13 mouse cellular contexts compared by ENCODE assay signal in genomic region chr17:56815057-56815345, GRCm38 (mm10). TPM values are rescaled to one million over a fixed set of nuclear protein-coding genes. Genes with fewer than 3 reads are reported as not detected.
DNase-seq lines count a peak whose midpoint lies in the region; ATAC-seq and TF ChIP-seq lines count a peak whose summit lies in the region.
"Had no signal": no experiment of that assay in that cellular context is flagged by ENCODE, and none has a peak within 500 bp of the region (broad histone marks: within the 10 kb centered on the region; RNA-seq: fewer than 3 reads in every experiment).

No protein-coding gene starts in this region.

- TF ChIP-seq CTCF in stomach, postnatal 0 days (IDR thresholded peaks at IDR 0.05; ENCODE audit: low read depth): no peak

- DNase-seq in gastrocnemius, postnatal 14 days: peak; percentile 32
- no peak for DNase-seq in gastrocnemius, postnatal 4 days (ENCODE audit: low spot score in 2 of 2)
- DNase-seq in neural tube, embryonic 11.5 days (ENCODE audit: low spot score): no peak
- DNase-seq in neural tube, embryonic 10.5 days (ENCODE audit: extremely low spot score, low spot score): no peak
- no peak for DNase-seq in stomach, postnatal 0 days (ENCODE audit: low spot score)
- DNase-seq in urinary bladder, postnatal 25 days (ENCODE audit: low spot score): no peak
- no peak for DNase-seq in cerebellum, postnatal 4 days (ENCODE audit: low spot score in 2 of 2)
- DNase-seq: thymus, postnatal 36 days had no signal

- no peaks in the 10 kb centered on the region for H3K36me3 ChIP-seq in neural tube, embryonic 11.5 days (ENCODE audit: control insufficient read depth, insufficient read depth, low read length)
- H3K36me3 ChIP-seq in midbrain, embryonic 12.5 days: no peaks in the 10 kb centered on the region
- H3K36me3 ChIP-seq in stomach, postnatal 0 days (ENCODE audit: control insufficient read depth, insufficient read depth, low read length): no peaks in the 10 kb centered on the region

- H3K4me3 ChIP-seq in neural tube, embryonic 11.5 days (ENCODE audit: low read depth, low read length): no peak overlapping the region
- H3K4me3 ChIP-seq in midbrain, embryonic 12.5 days: no peak overlapping the region
- no peak overlapping the region for H3K4me3 ChIP-seq in stomach, postnatal 0 days (ENCODE audit: low read depth, low read length)

- H3K4me1 ChIP-seq in neural tube, embryonic 11.5 days (ENCODE audit: control insufficient read depth, insufficient read depth, low read length): peaks cover 24% of the 10 kb centered on the region
- peaks cover 46% of the 10 kb centered on the region for H3K4me1 ChIP-seq in midbrain, embryonic 12.5 days
- H3K4me1 ChIP-seq in stomach, postnatal 0 days (replicated peaks; ENCODE audit: control insufficient read depth, insufficient read depth): peaks cover 7% of the 10 kb centered on the region; the same call in 1 of the 2 replicates

- 0 out of 2 replicates have a peak overlapping the region, but pooled peaks have one; percentile 8 for H3K9ac ChIP-seq in neural tube, embryonic 11.5 days (ENCODE audit: low read length)
- no peak overlapping the region for H3K9ac ChIP-seq in midbrain, embryonic 12.5 days (replicated peaks)
- no peak overlapping the region for H3K9ac ChIP-seq in stomach, postnatal 0 days (ENCODE audit: low read length)

- WGBS in neural tube, embryonic 11.5 days: 54% methylated on average over 3 of the region's 3 CpGs
- WGBS in midbrain, embryonic 12.5 days: 38% methylated on average over 3 of the region's 3 CpGs
- WGBS in stomach, postnatal 0 days: 61% methylated on average over 3 of the region's 3 CpGs

- no peaks in the 10 kb centered on the region for H3K9me3 ChIP-seq in neural tube, embryonic 11.5 days (ENCODE audit: control insufficient read depth, low read length)
- H3K9me3 ChIP-seq in midbrain, embryonic 12.5 days: no peaks in the 10 kb centered on the region
- H3K9me3 ChIP-seq in stomach, postnatal 0 days (ENCODE audit: control insufficient read depth, low read length): no peaks in the 10 kb centered on the region
- H3K9me3 ChIP-seq: G1E had no signal

- intact Hi-C loops in gastrocnemius, postnatal 14 days (cut with DNase I; ENCODE audit: low total_unique reads): no loop called here

- no peak for TF ChIP-seq EP300 in stomach, postnatal 0 days (optimal IDR thresholded peaks at IDR 0.05)

- H3K4me2 ChIP-seq in neural tube, embryonic 11.5 days (ENCODE audit: low read depth): no peak overlapping the region
- peak overlapping the region; percentile 36 for H3K4me2 ChIP-seq in midbrain, embryonic 12.5 days (replicated peaks)
- no peak overlapping the region for H3K4me2 ChIP-seq in stomach, postnatal 0 days (replicated peaks; ENCODE audit: low read depth)

- no peaks in the 10 kb centered on the region for H3K27me3 ChIP-seq in neural tube, embryonic 11.5 days (ENCODE audit: control insufficient read depth, insufficient read depth, low read length)
- H3K27me3 ChIP-seq in midbrain, embryonic 12.5 days: peaks cover 68% of the 10 kb centered on the region
- no peaks in the 10 kb centered on the region for H3K27me3 ChIP-seq in stomach, postnatal 0 days (ENCODE audit: control insufficient read depth, insufficient read depth, low read length)

- H3K27ac ChIP-seq in neural tube, embryonic 11.5 days (ENCODE audit: low read depth, low read length): no peak overlapping the region
- peak overlapping the region; percentile 85 for H3K27ac ChIP-seq in midbrain, embryonic 12.5 days (replicated peaks)
- H3K27ac ChIP-seq in stomach, postnatal 0 days (replicated peaks): peak overlapping the region; percentile 69; the same call in 1 of the 2 replicates

- no peak; the same call in 1 of the 2 replicates for ATAC-seq in neural tube, embryonic 11.5 days (ENCODE audit: insufficient read depth, low FRiP score, low TSS enrichment)
- peak; percentile 13 for ATAC-seq in midbrain, embryonic 12.5 days (ENCODE audit: low FRiP score, low read depth)
- no peak for ATAC-seq in stomach, postnatal 0 days (ENCODE audit: low FRiP score, low TSS enrichment)
- ATAC-seq: inflammation-experienced regulatory T-cells, adult 6 months had no signal

RNA-seq across cellular contexts. Expression of gene Rfx2, which starts 15.8 kb away (rescaled TPM):
- total RNA-seq in gastrocnemius, postnatal 14 days (2021): 1 to 10 TPM; 3.3 to 4.7 TPM
- total RNA-seq in gastrocnemius, postnatal 4 days (2021): 10 to 100 TPM in 1 of 2 experiments, 1 to 10 TPM in 1; 8.2 to 10.6 TPM
- polyA plus RNA-seq in neural tube, embryonic 11.5 days (2014; fragmentation: Nextera tagmentation; extraction: Ambion mirVana): 3.9 and 4.9 TPM in 2 replicates
- 6.3 and 8.2 TPM in 2 replicates for polyA plus RNA-seq in midbrain, embryonic 12.5 days (2016; fragmentation: Nextera tagmentation; extraction: Ambion mirVana)
- 3.2 and 3.3 TPM in 2 replicates for polyA plus RNA-seq in stomach, postnatal 0 days (2015; fragmentation: Nextera tagmentation; extraction: Ambion mirVana)

RNA-seq across cellular contexts. Expression of gene Prr22, which starts 45.0 kb away (rescaled TPM):
- total RNA-seq in gastrocnemius, postnatal 14 days (2021): under 1 TPM in 1 of 2 experiments, not detected in 1; 0.14 TPM
- under 1 TPM; 0.47 to 0.49 TPM for total RNA-seq in gastrocnemius, postnatal 4 days (2021)
- polyA plus RNA-seq in neural tube, embryonic 11.5 days (2014; fragmentation: Nextera tagmentation; extraction: Ambion mirVana): 0.77 and 1.1 TPM in 2 replicates
- 2.0 TPM in 2 replicates for polyA plus RNA-seq in midbrain, embryonic 12.5 days (2016; fragmentation: Nextera tagmentation; extraction: Ambion mirVana)
- polyA plus RNA-seq in stomach, postnatal 0 days (2015; fragmentation: Nextera tagmentation; extraction: Ambion mirVana): 0.38 and 0.65 TPM in 2 replicates

RNA-seq across cellular contexts. Expression of gene Dus3l, which starts 50.4 kb away (rescaled TPM):
- total RNA-seq in gastrocnemius, postnatal 14 days (2021): 10 to 100 TPM; 12.9 to 13.2 TPM
- total RNA-seq in gastrocnemius, postnatal 4 days (2021): 10 to 100 TPM; 21.6 to 21.7 TPM
- 36.6 and 42.3 TPM in 2 replicates for polyA plus RNA-seq in neural tube, embryonic 11.5 days (2014; fragmentation: Nextera tagmentation; extraction: Ambion mirVana)
- 48.7 and 53.9 TPM in 2 replicates for polyA plus RNA-seq in midbrain, embryonic 12.5 days (2016; fragmentation: Nextera tagmentation; extraction: Ambion mirVana)
- polyA plus RNA-seq in stomach, postnatal 0 days (2015; fragmentation: Nextera tagmentation; extraction: Ambion mirVana): 22.9 and 24.4 TPM in 2 replicates

RNA-seq across cellular contexts. Expression of gene Nrtn, which starts 57.7 kb away (rescaled TPM):
- 1 to 10 TPM in 1 of 2 experiments, under 1 TPM in 1; 0.47 to 1.4 TPM for total RNA-seq in gastrocnemius, postnatal 14 days (2021)
- total RNA-seq in gastrocnemius, postnatal 4 days (2021): 1 to 10 TPM; 1.0 to 1.9 TPM
- 5.8 and 6.3 TPM in 2 replicates for polyA plus RNA-seq in neural tube, embryonic 11.5 days (2014; fragmentation: Nextera tagmentation; extraction: Ambion mirVana)
- polyA plus RNA-seq in midbrain, embryonic 12.5 days (2016; fragmentation: Nextera tagmentation; extraction: Ambion mirVana): 6.7 and 8.8 TPM in 2 replicates
- 32.4 and 37.9 TPM in 2 replicates for polyA plus RNA-seq in stomach, postnatal 0 days (2015; fragmentation: Nextera tagmentation; extraction: Ambion mirVana)
- total RNA-seq: G1E had no signal
- polyA plus RNA-seq: G1E; inflammation-experienced regulatory T-cells, adult 6 months had no signal

RNA-seq across cellular contexts. Expression of gene Acsbg2, which starts 59.2 kb away (rescaled TPM):
- not detected for total RNA-seq in gastrocnemius, postnatal 14 days (2021)
- total RNA-seq in gastrocnemius, postnatal 4 days (2021): not detected
- polyA plus RNA-seq in neural tube, embryonic 11.5 days (2014; fragmentation: Nextera tagmentation; extraction: Ambion mirVana): not detected in 2 replicates
- polyA plus RNA-seq in midbrain, embryonic 12.5 days (2016; fragmentation: Nextera tagmentation; extraction: Ambion mirVana): not detected in 2 replicates
- 0.04 TPM in 1 of 2 replicates, not detected in the other for polyA plus RNA-seq in stomach, postnatal 0 days (2015; fragmentation: Nextera tagmentation; extraction: Ambion mirVana)
- total RNA-seq: layer of hippocampus, adult 8-10 months had no signal
- polyA plus RNA-seq: G1E; inflammation-experienced regulatory T-cells, adult 6 months; limb, embryonic 14.5 days had no signal
